Mouse (Mus musculus): ENCODE measurements at regions not wholly inside any gene's neighbourhood (a gene's known extent, or its start where the extent isn't known, plus 50 kb on each side); places are given as distances from the start of the nearest gene placed in this dataset.

DNA sequence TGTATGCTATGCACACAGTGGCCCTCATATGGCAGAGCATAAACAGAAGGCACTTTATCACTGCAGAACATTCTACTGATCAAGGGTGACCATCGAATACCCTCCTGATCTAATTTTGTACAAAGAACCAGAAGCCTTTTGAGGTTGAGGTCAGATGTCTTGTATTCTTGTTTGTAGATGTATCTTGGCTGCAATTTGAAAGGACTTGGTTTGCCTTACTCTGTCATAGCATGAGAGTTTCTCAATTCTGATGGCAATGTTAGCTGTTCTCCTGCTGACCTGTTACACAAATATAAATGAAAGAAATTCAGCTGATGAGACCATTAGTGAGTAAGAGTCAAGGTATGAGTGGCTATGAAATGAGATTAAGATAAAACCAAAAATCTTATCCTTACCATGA is 199.1 kb upstream of the Aldoart1 start:
- WGBS, result 78% methylated on average over 1 of the region's 1 CpGs
- Histone ChIP-seq H3K27me3 (no peaks in the 10 kb centered on the region), H3K27ac (replicated peaks) (no peak overlapping the region), H3K4me2 (replicated peaks) (no peak overlapping the region), H3K4me1 (no peaks in the 10 kb centered on the region), H3K4me3 (replicated peaks) (no peak overlapping the region), H3K36me3 (no peaks in the 10 kb centered on the region), H3K9ac (no peak overlapping the region), H3K9me3 (replicated peaks) (no peaks in the 10 kb centered on the region)
- no peak for ATAC-seq (ENCODE audit: insufficient number of reproducible peaks, low FRiP score, low TSS enrichment, low read depth)

DNA sequence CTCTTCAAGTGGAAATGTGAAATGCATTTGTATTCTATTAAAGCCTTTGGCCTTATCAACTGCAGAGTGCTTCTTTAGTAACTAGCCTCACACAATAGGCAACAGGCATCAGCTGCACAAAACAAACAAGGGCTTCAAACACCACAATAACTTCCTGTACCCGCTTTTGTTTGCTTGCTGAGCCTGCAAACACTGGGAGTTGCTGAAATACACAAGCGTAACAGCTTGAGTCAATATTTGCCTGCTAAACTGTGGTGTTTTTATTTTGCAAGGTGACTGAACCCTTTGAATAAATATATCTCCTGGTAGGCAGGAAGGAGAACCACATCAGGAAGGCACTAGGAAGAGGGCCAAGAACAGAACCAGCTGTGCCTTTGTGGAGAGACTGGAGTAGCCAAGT is 195.4 kb upstream of the Aldoart1 start:
- Histone ChIP-seq H3K36me3 (no peaks in the 10 kb centered on the region), H3K9me3 (replicated peaks) (no peaks in the 10 kb centered on the region), H3K4me2 (replicated peaks) (no peak overlapping the region), H3K4me3 (replicated peaks) (no peak overlapping the region), H3K9ac (no peak overlapping the region), H3K27me3 (no peaks in the 10 kb centered on the region), H3K4me1 (no peaks in the 10 kb centered on the region), H3K27ac (replicated peaks) (no peak overlapping the region)
- WGBS, result 51% methylated on average over 2 of the region's 2 CpGs
- no peak for ATAC-seq (ENCODE audit: insufficient number of reproducible peaks, low FRiP score, low TSS enrichment, low read depth)

DNA sequence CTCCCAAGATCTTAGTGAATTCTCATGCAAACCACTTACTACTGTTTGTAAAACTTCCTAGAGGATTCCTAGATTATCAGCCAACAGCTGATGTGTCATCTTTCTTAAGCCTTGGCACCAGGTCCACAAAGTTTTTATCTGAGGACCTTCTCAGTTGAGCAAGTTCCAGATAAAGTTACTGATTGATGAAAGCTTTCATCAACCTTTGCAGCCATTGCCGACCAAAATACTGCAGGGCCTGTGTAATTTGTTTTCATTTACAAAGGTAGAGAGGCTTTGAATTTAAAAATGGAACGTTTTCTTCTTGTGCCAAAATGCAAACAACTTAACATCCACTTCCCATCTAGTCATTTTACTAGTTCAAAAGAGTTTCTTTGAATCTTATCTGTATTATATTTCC is 191.9 kb upstream of the Aldoart1 start:
- ATAC-seq (ENCODE audit: insufficient number of reproducible peaks, low FRiP score, low TSS enrichment, low read depth), result no peak
- Histone ChIP-seq H3K9ac (no peak overlapping the region), H3K4me1 (no peaks in the 10 kb centered on the region), H3K4me3 (replicated peaks) (no peak overlapping the region), H3K27me3 (no peaks in the 10 kb centered on the region), H3K36me3 (no peaks in the 10 kb centered on the region), H3K27ac (replicated peaks) (no peak overlapping the region), H3K4me2 (replicated peaks) (no peak overlapping the region), H3K9me3 (replicated peaks) (no peaks in the 10 kb centered on the region)
- WGBS, result 16% methylated on average over 2 of the region's 2 CpGs

DNA sequence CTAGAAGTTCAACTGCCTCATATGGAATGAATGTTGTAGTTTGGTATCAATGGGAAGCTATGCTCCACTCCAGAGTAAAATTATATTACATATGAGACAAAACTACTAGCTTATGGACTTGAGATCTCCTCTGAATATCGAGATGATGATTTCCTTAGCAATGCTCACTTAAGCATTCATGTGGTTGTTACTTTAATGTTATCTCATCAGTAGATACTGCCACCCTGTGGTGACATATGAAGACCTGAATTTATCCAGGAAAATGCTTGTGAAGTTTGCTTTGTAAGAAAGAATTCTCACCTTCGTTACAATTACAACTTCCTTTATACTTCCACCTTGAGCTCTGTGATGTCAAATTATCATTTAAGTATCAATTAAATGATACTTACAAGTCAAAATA is 190.2 kb upstream of the Aldoart1 start:
- 13% methylated on average over 2 of the region's 2 CpGs for WGBS
- H3K27me3 ChIP-seq, result no peaks in the 10 kb centered on the region
- no peaks in the 10 kb centered on the region for H3K9me3 ChIP-seq (replicated peaks)
- H3K36me3 ChIP-seq, result no peaks in the 10 kb centered on the region
- no peak overlapping the region for H3K4me3 ChIP-seq (replicated peaks)
- no peak overlapping the region for H3K4me2 ChIP-seq (replicated peaks)
- no peak overlapping the region for H3K27ac ChIP-seq (replicated peaks)
- H3K4me1 ChIP-seq, result no peaks in the 10 kb centered on the region
- H3K9ac ChIP-seq, result no peak overlapping the region
- no peak for ATAC-seq (ENCODE audit: insufficient number of reproducible peaks, low FRiP score, low TSS enrichment, low read depth)

DNA sequence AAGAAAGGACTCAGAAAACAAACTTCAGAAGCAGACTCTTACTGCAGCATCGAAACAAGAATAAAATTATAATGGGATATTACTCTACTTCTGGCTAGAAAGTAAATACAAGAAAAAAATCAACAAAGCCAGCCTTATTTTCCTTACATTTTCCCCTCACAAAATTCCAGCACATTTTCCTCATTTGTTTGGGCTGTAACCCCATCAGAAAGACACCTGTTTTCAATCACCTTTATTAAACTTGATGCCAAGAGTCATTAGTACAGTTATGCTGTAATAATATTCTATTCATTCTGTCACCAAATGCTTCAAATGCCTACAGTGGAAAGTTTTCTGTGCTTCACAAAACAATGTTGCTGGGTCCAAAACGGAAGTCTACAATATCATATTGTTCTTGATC is 189.1 kb upstream of the Aldoart1 start:
- Histone ChIP-seq H3K27me3 (no peaks in the 10 kb centered on the region), H3K4me1 (no peaks in the 10 kb centered on the region), H3K27ac (replicated peaks) (no peak overlapping the region), H3K4me3 (replicated peaks) (no peak overlapping the region), H3K4me2 (replicated peaks) (no peak overlapping the region), H3K36me3 (no peaks in the 10 kb centered on the region), H3K9ac (no peak overlapping the region), H3K9me3 (replicated peaks) (no peaks in the 10 kb centered on the region)
- 37% methylated on average over 2 of the region's 2 CpGs for WGBS
- ATAC-seq (ENCODE audit: insufficient number of reproducible peaks, low FRiP score, low TSS enrichment, low read depth), result no peak

DNA sequence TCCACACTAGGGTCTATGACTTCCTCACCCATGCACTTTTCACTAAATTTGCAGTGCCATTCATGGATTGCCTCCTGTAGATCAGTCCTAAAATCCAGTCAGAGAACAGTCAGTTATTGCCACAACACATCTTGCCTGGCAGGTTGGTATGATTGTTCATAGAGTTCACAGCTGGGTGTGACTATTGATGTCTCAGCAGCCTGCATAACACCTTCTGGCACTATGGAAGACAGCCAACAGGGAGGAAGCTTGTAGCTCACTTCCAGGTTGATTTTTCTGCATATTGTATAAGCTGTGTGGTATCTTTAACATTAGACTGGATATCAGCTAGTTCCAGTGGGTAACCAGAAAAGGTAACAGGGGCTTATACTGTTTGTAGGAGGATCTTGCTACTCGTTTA is 145.3 kb upstream of the Aldoart1 start:
- Histone ChIP-seq H3K4me2 (replicated peaks) (no peak overlapping the region), H3K9ac (no peak overlapping the region), H3K27me3 (no peaks in the 10 kb centered on the region), H3K36me3 (no peaks in the 10 kb centered on the region), H3K27ac (replicated peaks) (no peak overlapping the region), H3K4me1 (no peaks in the 10 kb centered on the region), H3K4me3 (replicated peaks) (no peak overlapping the region), H3K9me3 (replicated peaks) (no peaks in the 10 kb centered on the region)
- WGBS, result 55% methylated on average over 1 of the region's 1 CpGs
- ATAC-seq (ENCODE audit: insufficient number of reproducible peaks, low FRiP score, low TSS enrichment, low read depth), result no peak

DNA sequence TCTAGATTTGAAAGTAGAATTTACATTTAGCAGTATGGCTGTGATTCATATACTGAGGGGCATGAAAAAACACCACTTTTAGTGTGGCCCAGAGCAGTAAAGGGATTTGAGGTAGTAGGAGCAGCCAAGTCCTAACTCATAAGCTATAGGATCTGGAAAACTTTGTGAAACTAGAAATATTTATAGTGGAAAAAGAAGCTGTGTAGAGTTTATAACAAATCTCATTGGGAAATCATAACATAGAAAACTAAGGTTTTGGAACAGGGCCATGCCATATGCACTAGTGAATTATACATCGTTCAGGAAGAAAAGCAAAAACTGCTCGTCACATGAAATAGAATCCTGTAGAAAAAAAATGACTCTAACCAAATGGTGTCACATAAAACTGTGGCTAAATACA is 143.7 kb upstream of the Aldoart1 start:
- H3K4me3 ChIP-seq (replicated peaks), result no peak overlapping the region
- H3K27ac ChIP-seq (replicated peaks), result no peak overlapping the region
- no peak for ATAC-seq (ENCODE audit: insufficient number of reproducible peaks, low FRiP score, low TSS enrichment, low read depth)
- no peaks in the 10 kb centered on the region for H3K9me3 ChIP-seq (replicated peaks)
- no peaks in the 10 kb centered on the region for H3K27me3 ChIP-seq
- H3K4me1 ChIP-seq, result no peaks in the 10 kb centered on the region
- no peaks in the 10 kb centered on the region for H3K36me3 ChIP-seq
- WGBS, result 33% methylated on average over 2 of the region's 2 CpGs
- no peak overlapping the region for H3K4me2 ChIP-seq (replicated peaks)
- no peak overlapping the region for H3K9ac ChIP-seq

DNA sequence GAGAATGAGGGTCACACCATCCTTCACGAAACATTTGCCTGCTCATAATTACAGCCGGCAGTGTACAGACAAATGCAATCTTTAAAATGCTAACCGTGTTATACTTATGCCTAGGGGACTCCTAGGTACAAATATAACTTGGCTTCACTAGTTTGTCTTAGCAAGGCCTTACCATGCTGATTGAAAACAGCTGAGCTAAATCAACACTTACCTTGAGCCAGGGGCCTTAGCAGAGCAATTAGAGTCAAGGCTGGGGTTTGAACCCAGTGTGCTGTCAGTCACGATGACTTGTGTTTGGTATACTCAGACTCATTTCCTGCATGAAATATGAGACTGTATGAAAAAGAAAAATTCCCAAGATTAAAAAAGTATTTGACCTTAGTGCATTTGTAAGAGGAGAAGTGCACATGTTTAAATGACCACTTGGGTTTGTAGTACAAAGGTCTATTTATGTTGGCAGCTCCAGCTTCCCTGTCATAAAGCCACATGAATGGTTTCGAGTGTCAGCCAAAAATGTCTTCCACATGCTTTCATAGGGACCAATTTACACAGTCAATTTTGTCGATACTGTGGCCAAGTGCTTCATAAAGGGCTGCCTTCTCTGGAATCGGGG is 94.0 kb upstream of the Aldoart1 start:
- Histone ChIP-seq H3K9me3 (replicated peaks) (no peaks in the 10 kb centered on the region), H3K36me3 (no peaks in the 10 kb centered on the region), H3K4me1 (peaks cover 4% of the 10 kb centered on the region), H3K4me3 (replicated peaks) (no peak overlapping the region), H3K27ac (replicated peaks) (no peak overlapping the region), H3K27me3 (no peaks in the 10 kb centered on the region), H3K9ac (no peak overlapping the region), H3K4me2 (replicated peaks) (no peak overlapping the region)
- peak; percentile 89 for ATAC-seq (ENCODE audit: insufficient number of reproducible peaks, low FRiP score, low TSS enrichment, low read depth)
- WGBS, result 18% methylated on average over 7 of the region's 7 CpGs

DNA sequence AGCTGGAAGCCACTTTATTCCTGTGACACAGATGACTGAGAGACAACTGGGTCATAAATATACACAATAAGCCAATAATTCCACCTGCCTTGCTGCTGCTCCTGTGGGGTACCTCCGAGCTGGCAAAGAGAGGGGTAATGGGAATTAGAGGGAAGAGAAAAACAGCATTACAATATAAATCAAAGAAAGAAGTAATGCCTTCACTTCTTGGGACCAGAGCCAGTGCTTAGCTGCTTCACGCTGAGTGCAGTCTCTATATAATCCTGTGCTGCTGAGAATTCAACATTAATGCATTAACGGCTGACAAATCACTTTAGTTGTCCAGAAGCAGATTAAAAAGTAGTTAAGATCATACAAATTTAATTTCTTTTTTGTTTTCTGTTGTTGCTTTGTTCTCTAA is 71.0 kb upstream of the Aldoart1 start:
- H3K36me3 ChIP-seq, result no peaks in the 10 kb centered on the region
- H3K27ac ChIP-seq (replicated peaks), result no peak overlapping the region
- ATAC-seq (ENCODE audit: insufficient number of reproducible peaks, low FRiP score, low TSS enrichment, low read depth), result no peak
- H3K4me2 ChIP-seq (replicated peaks), result no peak overlapping the region
- H3K9ac ChIP-seq, result no peak overlapping the region
- H3K27me3 ChIP-seq, result no peaks in the 10 kb centered on the region
- no peak overlapping the region for H3K4me3 ChIP-seq (replicated peaks)
- H3K9me3 ChIP-seq (replicated peaks), result no peaks in the 10 kb centered on the region
- 60% methylated on average over 3 of the region's 3 CpGs for WGBS
- H3K4me1 ChIP-seq, result no peaks in the 10 kb centered on the region

DNA sequence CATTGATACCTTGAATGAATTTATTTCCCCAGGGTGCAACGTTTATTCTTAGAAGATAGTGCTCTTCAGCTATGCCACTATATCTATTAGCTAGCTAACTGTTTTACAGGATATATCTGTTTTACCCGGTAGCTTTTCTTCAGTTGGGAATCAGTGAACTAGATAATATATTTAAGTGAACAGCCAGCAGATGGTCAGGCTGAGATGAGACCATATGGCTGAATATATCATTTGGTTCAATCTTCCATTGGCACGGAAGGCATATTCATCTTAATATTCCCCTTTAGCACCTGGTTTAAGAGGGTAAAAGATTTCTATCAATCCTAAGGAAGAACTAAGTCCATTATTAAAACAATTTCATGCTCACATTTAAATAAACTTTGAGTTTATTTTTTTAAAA is 62.6 kb upstream of the Aldoart1 start:
- no peak overlapping the region for H3K27ac ChIP-seq (replicated peaks)
- 84% methylated on average over 3 of the region's 3 CpGs for WGBS
- no peaks in the 10 kb centered on the region for H3K36me3 ChIP-seq
- no peak overlapping the region for H3K4me2 ChIP-seq (replicated peaks)
- H3K9me3 ChIP-seq (replicated peaks), result no peaks in the 10 kb centered on the region
- no peak overlapping the region for H3K4me3 ChIP-seq (replicated peaks)
- no peak overlapping the region for H3K9ac ChIP-seq
- no peaks in the 10 kb centered on the region for H3K4me1 ChIP-seq
- ATAC-seq (ENCODE audit: insufficient number of reproducible peaks, low FRiP score, low TSS enrichment, low read depth), result no peak
- no peaks in the 10 kb centered on the region for H3K27me3 ChIP-seq

All from embryonic facial prominence, embryonic 15.5 days (tissue).